Mouse (Mus musculus) neural tube, embryonic 14.5 days (tissue): ENCODE measurements at regions not wholly inside any gene's neighbourhood (a gene's known extent, or its start where the extent isn't known, plus 50 kb on each side); places are given as distances from the start of the nearest gene placed in this dataset.
A peak's percentile ranks its signal among the peaks of the same experiment; 100 is the strongest.

Source experiments
- ATAC-seq: fragments of 200-750 bp; cut with Nextera tagmentation; 2 replicates; pipeline ENCODE4 v1.8.0; 2017; ENCODE audit warnings: low read depth, mild to moderate bottlenecking, moderate TSS enrichment, moderate library complexity
- H3K27ac ChIP-seq: fragments of 300-500 bp; sonication (generic); 2 replicates; pipeline ENCODE4 v1.5.1; 2014; ENCODE audit warnings: low read depth, mild to moderate bottlenecking, control low read depth, low read length, moderate library complexity, mixed read lengths
- H3K27me3 ChIP-seq: fragments of 300-500 bp; sonication (generic); 2 replicates; pipeline ENCODE4 v1.6.1; 2014; ENCODE audit warnings: low read length; ENCODE audit not compliant: control insufficient read depth, insufficient read depth
- H3K36me3 ChIP-seq: fragments of 300-500 bp; sonication (generic); 2 replicates; pipeline ENCODE4 v1.6.1; 2014; ENCODE audit warnings: low read length, mixed read lengths; ENCODE audit not compliant: control insufficient read depth, insufficient read depth
- H3K4me1 ChIP-seq: fragments of 300-500 bp; sonication (generic); 2 replicates; pipeline ENCODE4 v1.6.1; 2014; ENCODE audit warnings: low read length; ENCODE audit not compliant: control insufficient read depth, insufficient read depth
- H3K4me2 ChIP-seq: fragments of 300-500 bp; sonication (generic); 2 replicates; pipeline ENCODE4 v1.6.1; 2014; ENCODE audit warnings: mild to moderate bottlenecking, low read depth, low read length, control low read depth
- H3K4me3 ChIP-seq: fragments of 300-500 bp; sonication (generic); 2 replicates; pipeline ENCODE4 v1.5.1; 2014; ENCODE audit warnings: low read depth, low read length, control low read depth, mixed read lengths
- H3K9ac ChIP-seq: fragments of 300-500 bp; sonication (generic); replicated peaks from 2 replicates; pipeline ENCODE4 v1.6.1; 2014; ENCODE audit warnings: low read depth, mild to moderate bottlenecking, control low read depth, low read length, mixed read lengths
- H3K9me3 ChIP-seq: fragments of 300-500 bp; sonication (generic); 2 replicates; pipeline ENCODE4 v1.6.1; 2016; ENCODE audit warnings: low read length; ENCODE audit not compliant: control insufficient read depth
- WGBS: fragments of 180-500 bp; shearing (Covaris S2); extraction: QIAGEN DNeasy Blood & Tissue Kit; methylation state at CpG from one replicate; pipeline ENCODE4 v1.1.7; 2014; 5-methylcytosine and 5-hydroxymethylcytosine counted together

DNA sequence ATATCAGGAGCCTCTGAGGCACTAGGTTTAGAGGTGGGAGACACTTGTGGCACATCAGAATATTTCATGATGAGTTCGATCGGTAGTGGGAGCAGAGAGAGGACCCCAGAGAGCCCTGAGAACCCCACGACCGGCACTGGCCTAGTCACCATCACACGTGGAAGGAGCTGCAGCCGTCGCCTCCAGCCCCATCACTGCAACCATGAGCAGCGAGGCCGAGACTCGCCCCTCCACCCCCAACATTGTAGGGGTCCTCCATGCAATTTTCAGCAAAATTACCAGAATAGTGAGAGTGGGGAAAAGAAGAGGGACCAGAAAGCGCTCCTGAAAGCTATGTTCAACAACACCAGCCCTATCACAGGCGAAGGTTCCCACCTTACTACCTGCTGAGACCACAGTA lies 297.0 kb downstream of the Edem1 start:
- Histone ChIP-seq H3K9ac (no peak overlapping the region), H3K36me3 (no peaks in the 10 kb centered on the region), H3K4me1 (no peaks in the 10 kb centered on the region), H3K9me3 (no peaks in the 10 kb centered on the region), H3K27me3 (no peaks in the 10 kb centered on the region), H3K4me3 (no peak overlapping the region), H3K27ac (no peak overlapping the region), H3K4me2 (no peak overlapping the region)
- WGBS, result 96% methylated on average over 12 of the region's 12 CpGs
- ATAC-seq, result no peak

GRCm38 (mm10) chr6:109127203-109127602 lies 298.8 kb downstream of the Edem1 start:
- 88% methylated on average over 1 of the region's 1 CpGs for WGBS
- H3K4me1 ChIP-seq, result no peaks in the 10 kb centered on the region
- ATAC-seq, result no peak
- H3K9me3 ChIP-seq, result no peaks in the 10 kb centered on the region
- no peaks in the 10 kb centered on the region for H3K27me3 ChIP-seq
- no peak overlapping the region for H3K4me2 ChIP-seq
- H3K4me3 ChIP-seq, result no peak overlapping the region
- H3K27ac ChIP-seq, result no peak overlapping the region
- H3K36me3 ChIP-seq, result no peaks in the 10 kb centered on the region
- H3K9ac ChIP-seq, result no peak overlapping the region

DNA sequence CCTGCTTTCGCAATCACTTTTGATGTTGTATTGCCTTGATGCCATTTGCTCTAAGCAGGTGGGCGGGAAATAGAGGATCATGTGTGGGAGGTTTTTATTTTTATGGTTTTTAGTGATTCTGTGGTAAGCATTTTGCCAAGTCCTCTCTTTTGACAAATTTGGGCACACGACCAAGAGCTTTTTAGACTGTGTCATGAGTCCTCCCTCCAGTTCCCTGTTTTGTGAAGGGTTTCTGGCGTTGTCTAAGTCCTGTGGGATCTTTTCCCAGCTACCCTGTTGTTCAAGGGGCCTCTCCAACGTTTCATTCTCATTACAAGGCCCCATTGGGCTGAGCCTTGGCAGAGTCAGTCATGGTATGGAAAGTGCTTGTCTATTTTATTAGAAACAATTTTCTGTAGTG lies 317.7 kb downstream of the Edem1 start:
- 73% methylated on average over 5 of the region's 5 CpGs for WGBS
- no peak for ATAC-seq
- Histone ChIP-seq H3K4me3 (no peak overlapping the region), H3K9me3 (no peaks in the 10 kb centered on the region), H3K36me3 (no peaks in the 10 kb centered on the region), H3K9ac (no peak overlapping the region), H3K27me3 (no peaks in the 10 kb centered on the region), H3K27ac (no peak overlapping the region), H3K4me1 (peaks cover 4% of the 10 kb centered on the region; the same call in 1 of the 2 replicates), H3K4me2 (no peak overlapping the region)

DNA sequence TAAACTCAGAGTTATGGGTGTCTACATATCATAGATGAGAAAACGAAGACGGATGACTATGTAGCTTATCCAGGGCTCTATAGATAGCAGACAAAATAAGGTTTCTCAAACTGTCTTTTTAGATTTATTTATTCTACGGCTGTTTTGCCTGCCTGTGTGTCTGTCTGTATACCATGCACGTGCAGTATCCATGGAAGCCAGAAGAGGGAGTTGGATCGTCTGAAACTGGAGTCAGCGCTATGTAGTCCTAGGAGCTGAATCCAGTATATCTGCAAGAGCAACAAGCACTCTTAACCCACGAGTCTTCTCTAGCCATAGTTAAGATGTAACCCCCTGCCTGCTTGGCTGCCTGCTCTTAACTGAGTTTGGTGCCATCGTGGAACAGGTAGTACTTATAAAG lies 320.6 kb downstream of the Edem1 start:
- Histone ChIP-seq H3K36me3 (no peaks in the 10 kb centered on the region), H3K9me3 (no peaks in the 10 kb centered on the region), H3K9ac (no peak overlapping the region), H3K27me3 (no peaks in the 10 kb centered on the region), H3K27ac (no peak overlapping the region), H3K4me3 (no peak overlapping the region), H3K4me2 (no peak overlapping the region), H3K4me1 (peaks cover 4% of the 10 kb centered on the region; the same call in 1 of the 2 replicates)
- ATAC-seq, result no peak
- 82% methylated on average over 8 of the region's 8 CpGs for WGBS

- Histone ChIP-seq H3K36me3 (no peaks in the 10 kb centered on the region), H3K27me3 (no peaks in the 10 kb centered on the region), H3K9ac (no peak overlapping the region), H3K4me3 (peak overlapping the region; percentile 15; the same call in 1 of the 2 replicates), H3K9me3 (no peaks in the 10 kb centered on the region), H3K4me1 (peaks cover 4% of the 10 kb centered on the region; the same call in 1 of the 2 replicates), H3K27ac (peak overlapping the region; percentile 25; the same call in 1 of the 2 replicates), H3K4me2 (peak overlapping the region; percentile 29; the same call in 1 of the 2 replicates)
- WGBS, result 13% methylated on average over 21 of the region's 22 CpGs
- peak; percentile 94 for ATAC-seq
Measured at GRCm38 (mm10) chr6:109150023-109150911, 321.8 kb downstream of the Edem1 start.

DNA sequence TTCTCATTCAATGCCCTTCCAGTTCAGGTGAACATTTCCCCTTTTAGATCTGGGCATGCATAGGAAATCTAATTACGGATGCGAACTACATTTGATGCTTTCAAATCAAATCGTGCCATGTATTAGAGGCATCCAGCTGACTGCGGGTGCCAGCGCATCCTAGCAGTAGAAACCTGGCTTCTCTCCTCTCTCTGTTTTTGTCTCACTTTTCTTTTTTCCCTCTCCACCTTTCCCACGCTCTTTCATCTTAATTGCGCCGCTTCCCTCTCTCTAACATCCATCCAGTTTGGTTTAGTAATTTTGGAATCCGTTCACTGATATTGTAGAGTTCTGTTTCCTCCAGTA lies 322.4 kb downstream of the Edem1 start:
- WGBS, result 41% methylated on average over 9 of the region's 9 CpGs
- Histone ChIP-seq H3K9ac (no peak overlapping the region), H3K27ac (no peak overlapping the region)

GRCm38 (mm10) chr6:109153624-109154023 lies 325.2 kb downstream of the Edem1 start:
- ATAC-seq, result no peak
- Histone ChIP-seq H3K4me1 (peaks cover 4% of the 10 kb centered on the region; the same call in 1 of the 2 replicates), H3K27me3 (no peaks in the 10 kb centered on the region), H3K4me2 (no peak overlapping the region), H3K36me3 (no peaks in the 10 kb centered on the region), H3K4me3 (no peak overlapping the region), H3K27ac (no peak overlapping the region), H3K9me3 (no peaks in the 10 kb centered on the region), H3K9ac (no peak overlapping the region)
- WGBS, result 45% methylated on average over 7 of the region's 7 CpGs

More for the DNA sequence above, 322.4 kb downstream of the Edem1 start:
- Histone ChIP-seq H3K9me3 (no peaks in the 10 kb centered on the region), H3K36me3 (no peaks in the 10 kb centered on the region), H3K4me2 (no peak overlapping the region), H3K27me3 (no peaks in the 10 kb centered on the region), H3K4me1 (peaks cover 4% of the 10 kb centered on the region; the same call in 1 of the 2 replicates), H3K4me3 (no peak overlapping the region)
- peak; percentile 47 for ATAC-seq

DNA sequence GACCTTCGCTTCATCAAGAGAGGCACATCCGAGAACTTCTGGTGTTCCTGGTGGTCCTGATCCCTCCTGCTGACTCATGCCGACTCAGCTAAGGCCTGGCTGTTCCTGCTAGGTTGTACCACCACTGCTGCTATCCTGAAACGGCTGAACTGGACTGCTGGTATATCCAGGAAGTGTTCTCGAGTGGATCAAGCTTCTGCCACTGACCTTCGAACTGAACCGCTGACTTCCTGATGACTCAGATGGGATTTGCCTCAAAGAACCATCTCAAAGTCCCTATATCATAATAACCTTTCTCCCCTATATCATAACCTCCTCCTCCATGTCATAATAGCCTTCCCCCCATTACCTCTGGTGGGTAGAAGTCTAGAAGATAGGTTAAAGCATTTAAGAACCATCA lies 331.1 kb downstream of the Edem1 start:
- Histone ChIP-seq H3K4me1 (no peaks in the 10 kb centered on the region), H3K9ac (no peak overlapping the region), H3K36me3 (no peaks in the 10 kb centered on the region), H3K9me3 (no peaks in the 10 kb centered on the region), H3K27me3 (no peaks in the 10 kb centered on the region), H3K4me3 (no peak overlapping the region), H3K4me2 (no peak overlapping the region), H3K27ac (no peak overlapping the region)
- WGBS, result 89% methylated on average over 7 of the region's 7 CpGs
- ATAC-seq, result no peak

GRCm38 (mm10) chr6:109167439-109167838 lies 339.0 kb downstream of the Edem1 start:
- no peak for ATAC-seq
- Histone ChIP-seq H3K36me3 (no peaks in the 10 kb centered on the region), H3K4me2 (no peak overlapping the region), H3K27me3 (no peaks in the 10 kb centered on the region), H3K4me1 (no peaks in the 10 kb centered on the region), H3K4me3 (no peak overlapping the region), H3K9ac (no peak overlapping the region), H3K27ac (no peak overlapping the region), H3K9me3 (no peaks in the 10 kb centered on the region)
- 80% methylated on average over 5 of the region's 5 CpGs for whole genome bisulfite sequencing
